Mouse (Mus musculus): ENCODE results near the gene Eif3g. TPM values are rescaled to one million over a fixed set of nuclear protein-coding genes. Genes with fewer than 3 reads are reported as not detected.

Eif3g gene
- 100 to 1,000 TPM; 120 to 127 TPM for total RNA-seq (2021)

DNA sequence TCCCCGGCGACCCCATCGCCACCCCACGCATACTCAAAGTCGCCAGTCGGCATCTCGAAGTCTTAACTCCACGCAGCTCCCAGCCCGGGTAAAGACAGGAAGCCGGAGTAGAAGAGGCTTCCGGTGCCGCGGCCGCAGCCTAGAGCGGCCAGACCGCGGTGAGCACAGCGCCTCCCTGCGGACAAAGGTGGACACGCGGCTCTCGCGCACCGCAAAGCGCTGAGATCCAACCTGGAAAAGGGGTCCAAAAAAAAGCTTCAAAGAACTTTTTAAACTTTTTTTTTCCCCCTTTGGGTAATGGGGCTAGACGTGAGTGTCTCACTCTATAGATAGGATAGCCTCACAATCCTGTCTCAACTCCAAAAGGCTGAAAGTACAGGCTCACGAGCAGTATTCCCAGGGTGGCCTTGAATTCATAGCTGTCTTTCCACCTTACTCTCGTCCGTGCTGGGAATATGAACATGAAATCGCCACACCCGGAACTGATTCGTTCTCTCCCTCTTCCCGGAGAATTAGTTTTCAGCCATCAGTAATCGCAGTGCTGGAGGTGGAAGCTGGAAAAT lies at the start of gene Eif3g:
Gene Eif3g (minus strand): TSS at position 113 of the 563 bp plus-strand sequence.
- intact Hi-C loops (cut with DNase I), result no loop called here
- DNase-seq (ENCODE audit: extremely low spot score in 1 of 2, low spot score in 2 of 2), result peak; percentile 79 to 90

DNA sequence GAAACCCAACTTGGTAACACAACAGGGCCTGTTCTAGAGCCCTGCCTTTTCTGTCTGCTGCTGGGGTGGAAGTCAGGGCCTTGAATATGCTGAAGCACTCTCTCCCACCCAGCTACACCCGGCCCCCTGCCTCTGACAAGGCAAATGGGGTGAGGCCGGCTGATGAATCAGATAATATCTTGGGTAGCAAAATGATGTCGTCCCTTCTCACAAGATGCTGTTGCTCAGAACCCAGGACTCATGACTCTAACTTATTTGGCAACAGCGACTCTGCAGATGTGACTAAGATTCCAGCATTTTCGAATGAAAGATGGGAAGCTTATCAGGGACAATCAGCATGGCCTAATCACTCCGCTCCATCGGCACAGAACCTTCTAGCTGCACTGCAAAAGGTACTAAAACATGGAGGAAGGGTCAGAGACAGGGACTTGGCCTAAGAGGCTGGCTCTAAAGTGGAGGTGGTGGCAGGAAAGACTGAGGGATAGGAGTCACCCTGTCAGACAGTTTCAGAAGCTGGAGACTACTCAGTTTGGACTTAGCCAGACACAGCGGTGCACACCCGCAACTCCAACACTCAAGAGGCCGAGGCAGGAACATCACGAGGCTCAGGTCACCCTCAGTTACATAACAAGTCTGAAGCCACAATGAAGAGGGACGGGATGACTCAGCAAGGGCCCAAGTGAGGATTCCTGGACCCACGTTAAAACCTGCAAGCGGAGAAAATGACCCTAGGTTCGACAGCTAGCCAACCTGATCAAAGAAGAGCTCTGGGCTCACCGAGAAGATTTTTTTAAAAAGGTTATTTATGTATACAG lies 47.9 kb upstream of the Eif3g start:
- DNase-seq (ENCODE audit: extremely low spot score in 1 of 2, low spot score in 2 of 2), result no peak
- intact Hi-C loops (cut with DNase I), result no loop called here

DNA sequence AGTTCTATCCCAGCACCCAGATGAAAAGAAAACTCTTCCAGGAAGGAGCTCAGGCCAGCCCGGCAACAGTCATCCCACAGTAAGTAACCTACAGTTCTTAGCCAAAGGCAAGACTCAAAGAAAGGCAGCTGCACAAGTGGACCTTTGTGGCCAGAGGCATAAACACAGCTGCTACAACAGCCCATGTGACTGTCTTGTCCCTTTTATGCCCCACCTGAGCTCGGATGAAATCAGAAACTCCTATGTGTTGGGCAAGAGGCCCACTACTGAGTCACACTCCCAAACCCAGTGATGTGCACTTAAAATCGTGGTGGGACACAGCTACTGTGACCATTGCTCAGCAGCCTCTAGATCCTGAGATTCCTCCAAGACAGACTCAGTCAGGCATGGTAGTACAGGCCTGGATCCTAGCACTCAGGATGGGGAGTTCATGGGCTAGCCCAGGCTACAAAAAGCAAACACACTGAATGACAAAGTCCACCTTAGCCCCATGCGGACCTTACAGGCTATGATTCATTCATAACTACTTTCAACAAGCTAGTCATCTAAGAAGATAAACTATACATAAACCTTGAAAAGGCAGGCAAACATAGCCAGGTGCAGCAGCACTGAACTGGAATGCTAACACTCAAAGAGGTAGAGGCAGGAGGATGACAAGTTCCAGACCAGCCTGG lies 46.4 kb upstream of the Eif3g start:
- no peak for DNase-seq (ENCODE audit: extremely low spot score in 1 of 2, low spot score in 2 of 2)
- intact Hi-C loops (cut with DNase I), result no loop called here

DNA sequence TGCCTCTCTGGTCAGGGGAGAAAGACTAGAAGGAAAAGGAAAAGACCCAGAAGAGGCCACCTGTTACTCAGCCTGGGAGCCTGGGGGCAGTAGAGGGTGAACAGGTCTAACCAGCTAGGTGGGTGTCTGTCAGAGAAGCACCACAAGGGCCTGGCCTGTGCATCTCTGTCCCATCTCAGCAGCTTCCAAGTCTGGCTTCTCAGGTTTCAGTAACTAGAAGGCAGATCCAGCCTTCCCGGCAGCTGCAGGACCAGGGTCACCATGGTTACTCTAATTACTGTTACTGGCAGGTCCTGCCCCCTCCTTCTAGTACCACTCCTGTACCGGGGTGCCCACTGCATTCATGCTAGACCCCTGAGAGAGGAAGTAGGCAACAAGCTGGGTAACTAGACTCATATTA lies 45.5 kb upstream of the Eif3g start:
- intact Hi-C loops (cut with DNase I), result no loop called here
- DNase-seq (ENCODE audit: extremely low spot score in 1 of 2, low spot score in 2 of 2), result no peak

DNA sequence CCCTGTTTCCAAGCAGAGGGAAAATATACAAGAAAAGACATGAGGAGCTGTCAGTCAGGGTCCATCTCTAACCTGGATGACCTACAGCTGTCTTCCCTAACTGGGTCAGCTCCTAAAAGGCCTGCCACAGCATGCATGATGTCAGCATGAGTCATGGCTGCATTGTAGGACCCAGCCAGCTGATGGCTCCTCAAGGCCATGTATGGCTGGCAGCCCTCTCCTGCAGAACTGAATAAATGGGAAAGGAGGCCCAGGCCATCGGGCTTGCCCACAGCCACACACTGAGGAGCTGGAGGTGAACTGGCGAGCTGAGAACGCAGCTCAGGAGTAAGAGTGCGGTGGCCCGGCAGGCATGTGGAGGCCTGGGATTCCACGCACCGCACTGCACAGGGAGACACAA lies 45.0 kb upstream of the Eif3g start:
- intact Hi-C loops (cut with DNase I), result no loop called here
- no peak for DNase-seq (ENCODE audit: extremely low spot score in 1 of 2, low spot score in 2 of 2)

DNA sequence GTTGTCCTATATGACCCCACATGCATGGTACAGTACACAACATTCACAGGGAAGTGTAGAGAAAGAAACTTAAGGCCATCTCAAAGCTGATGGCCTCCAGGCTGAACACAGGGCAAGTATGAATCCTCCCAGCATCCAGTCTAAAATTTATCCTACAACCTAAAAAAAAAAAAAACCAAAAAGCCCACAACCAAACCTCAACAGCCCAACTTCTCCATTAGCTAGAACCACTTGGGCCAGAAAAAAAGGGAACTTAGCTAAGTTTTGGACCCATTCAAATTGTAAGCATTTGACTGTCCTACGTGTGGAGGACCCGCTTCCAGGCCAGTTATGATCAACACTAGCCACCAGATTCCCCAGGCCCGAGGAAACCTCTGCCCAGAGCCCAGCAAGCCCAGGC lies 24.8 kb upstream of the Eif3g start:
- intact Hi-C loops (cut with DNase I), result no loop called here
- DNase-seq (ENCODE audit: extremely low spot score in 1 of 2, low spot score in 2 of 2), result no peak

DNA sequence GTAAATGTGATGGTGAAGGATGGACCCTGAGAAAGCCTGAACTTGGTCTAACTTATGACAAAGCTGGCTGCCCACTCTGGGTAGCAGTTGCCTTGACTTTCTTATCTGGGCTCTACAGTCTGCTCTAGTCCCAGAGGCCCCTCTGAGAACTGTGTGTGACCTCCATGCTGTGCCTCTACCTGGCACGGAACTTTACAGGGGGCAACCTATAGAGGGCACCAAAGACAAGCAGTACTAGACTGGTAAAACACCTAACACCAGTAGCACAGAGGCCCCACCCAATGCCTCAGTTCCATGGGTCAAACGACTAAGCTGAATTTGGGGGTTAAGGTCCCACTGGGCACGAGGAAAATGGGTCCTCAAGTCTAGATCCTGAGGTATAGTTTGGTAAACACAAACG lies 17.7 kb upstream of the Eif3g start:
- intact Hi-C loops (cut with DNase I), result no loop called here
- DNase-seq (ENCODE audit: extremely low spot score in 1 of 2, low spot score in 2 of 2), result no peak

DNA sequence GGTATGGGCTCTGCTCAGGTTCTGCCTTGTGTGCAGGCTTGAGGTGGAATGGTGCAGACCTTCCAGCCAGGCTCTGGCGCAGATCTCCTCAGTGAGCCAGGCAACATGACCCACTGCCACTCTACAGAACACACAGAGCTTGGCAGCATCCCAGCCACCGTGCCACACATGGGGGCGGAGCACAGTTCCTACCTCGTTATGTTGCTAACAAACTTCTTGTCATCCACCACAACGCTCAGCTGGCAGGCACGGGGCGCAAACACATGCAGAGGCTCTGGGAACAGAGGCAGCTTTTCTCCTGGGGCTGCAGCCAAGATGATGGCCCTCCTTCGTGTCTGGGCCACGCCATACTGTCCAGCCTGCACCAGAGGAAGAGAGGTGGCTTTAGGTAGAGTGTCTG lies 11.5 kb upstream of the Eif3g start:
- no peak for DNase-seq (ENCODE audit: extremely low spot score in 1 of 2, low spot score in 2 of 2)
- intact Hi-C loops (cut with DNase I), result no loop called here

DNA sequence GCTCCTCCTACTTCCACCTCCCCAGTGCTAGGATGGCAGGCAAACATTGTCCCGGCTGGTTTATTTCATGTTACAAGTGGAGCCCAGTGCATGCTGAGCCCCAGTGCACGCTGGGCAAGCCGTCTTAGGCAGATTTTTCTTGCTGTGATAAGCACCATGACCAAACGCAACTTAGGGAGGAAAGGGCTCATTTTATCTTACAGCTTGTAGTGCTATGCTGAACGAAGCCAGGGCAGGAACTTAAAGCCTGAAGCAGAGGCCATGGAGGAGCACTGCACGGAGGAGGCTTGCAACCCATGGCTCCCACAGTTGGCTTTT lies 3.7 kb upstream of the Eif3g start:
- no peak for DNase-seq (ENCODE audit: extremely low spot score in 1 of 2, low spot score in 2 of 2)
- intact Hi-C loops (cut with DNase I), result loop anchor here (5.0 kb wide), 2 partner anchors 100 to 230 kb away; partner anchors contain the start of genes Mrpl4 and Tyk2

DNA sequence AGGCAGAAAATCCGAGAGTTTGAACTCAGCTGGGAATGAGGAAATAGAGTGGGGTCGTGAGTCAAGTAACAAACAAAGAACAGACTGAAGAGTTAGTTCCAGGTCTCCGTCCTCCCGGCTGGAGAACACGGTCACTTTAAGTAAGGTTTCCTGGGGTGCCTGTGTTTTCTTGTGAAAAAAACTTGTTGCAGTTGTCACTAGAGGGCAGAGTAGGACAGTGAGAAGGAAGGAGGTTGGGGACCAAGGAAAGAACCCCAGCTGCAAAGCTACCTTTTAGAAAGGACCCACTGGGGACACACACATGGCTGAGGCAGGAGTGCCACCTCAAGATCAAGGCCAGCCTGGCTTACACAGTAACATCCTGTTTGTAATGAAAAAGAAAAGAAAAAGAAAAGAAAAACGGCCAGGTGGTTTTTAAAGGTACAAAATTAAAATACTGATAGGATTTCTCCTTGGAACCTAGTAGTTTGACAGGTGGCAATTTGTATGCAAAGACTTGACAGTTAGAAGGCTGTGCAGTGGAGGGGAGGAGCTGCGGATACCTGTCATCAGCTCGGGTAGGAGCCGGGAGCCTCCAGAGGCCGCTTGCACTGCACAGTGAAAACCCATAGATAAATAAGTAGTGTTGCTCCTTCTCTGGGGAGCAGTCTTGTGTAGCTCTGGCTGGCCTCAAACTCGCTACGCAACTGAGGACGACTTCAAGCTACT lies 3.2 kb upstream of the Eif3g start:
- intact Hi-C loops (cut with DNase I), result loop anchor here (5.0 kb wide), 2 partner anchors 101 to 231 kb away; partner anchors contain the start of genes Mrpl4 and Tyk2
- no peak for DNase-seq (ENCODE audit: extremely low spot score in 1 of 2, low spot score in 2 of 2)

DNA sequence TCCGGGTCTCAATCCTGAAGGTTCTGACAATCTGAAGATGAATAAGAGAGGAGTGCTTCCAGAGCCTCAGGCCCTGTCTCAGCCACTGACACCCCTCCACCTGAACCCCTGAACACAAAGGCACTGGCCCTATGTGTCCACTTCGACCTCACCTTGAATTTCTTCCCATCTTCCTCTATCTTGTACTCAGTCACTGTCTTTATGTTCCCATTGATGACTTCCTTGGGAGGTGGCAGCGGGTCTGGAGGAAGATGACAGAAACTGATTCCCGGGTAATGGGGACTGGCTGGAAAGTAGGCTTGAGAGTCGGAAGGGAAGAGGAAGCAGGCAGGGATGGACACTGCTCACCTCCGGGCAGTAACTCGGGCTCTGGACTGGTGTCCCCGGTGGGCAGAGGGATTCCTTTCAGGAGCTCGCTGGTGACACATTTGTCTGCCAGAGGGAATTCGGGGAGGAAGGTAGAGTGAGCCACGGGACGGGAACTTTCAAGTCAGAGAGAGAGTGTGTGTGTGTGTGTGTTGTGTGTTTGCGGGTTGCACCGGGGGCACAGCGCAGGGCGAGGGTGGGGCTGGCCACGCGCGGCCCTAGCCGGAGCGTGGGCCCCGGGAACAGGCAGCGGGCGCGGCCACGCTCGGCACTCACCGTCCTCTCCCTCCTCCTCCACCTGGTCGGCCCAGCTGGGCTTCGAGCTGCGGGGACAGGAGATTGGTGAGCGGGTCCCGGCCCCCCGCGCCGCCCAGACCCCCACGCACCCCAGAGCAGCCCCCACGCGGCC lies 500 bp downstream of the Eif3g start:
- no peak for DNase-seq (ENCODE audit: extremely low spot score in 1 of 2, low spot score in 2 of 2)
- intact Hi-C loops (cut with DNase I), result no loop called here

DNA sequence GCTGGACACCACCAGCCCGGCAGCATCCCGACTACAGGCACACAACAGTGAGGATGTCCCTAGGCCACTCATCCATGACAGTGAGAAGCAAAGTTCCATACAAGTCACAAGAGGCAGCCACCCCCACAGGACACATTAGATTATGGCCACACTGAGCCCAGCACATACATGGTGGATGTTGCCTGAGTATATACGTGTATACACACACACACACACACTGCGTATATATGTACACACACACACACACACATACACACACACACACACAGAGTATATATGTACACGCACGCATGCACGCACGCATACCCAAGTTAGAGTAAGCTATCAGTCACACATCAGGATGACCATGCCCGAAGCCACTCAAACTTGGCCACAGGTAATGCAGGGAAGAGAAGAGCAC lies 3.0 kb downstream of the Eif3g start:
- no peak for DNase-seq (ENCODE audit: extremely low spot score in 1 of 2, low spot score in 2 of 2)
- intact Hi-C loops (cut with DNase I), result no loop called here

DNA sequence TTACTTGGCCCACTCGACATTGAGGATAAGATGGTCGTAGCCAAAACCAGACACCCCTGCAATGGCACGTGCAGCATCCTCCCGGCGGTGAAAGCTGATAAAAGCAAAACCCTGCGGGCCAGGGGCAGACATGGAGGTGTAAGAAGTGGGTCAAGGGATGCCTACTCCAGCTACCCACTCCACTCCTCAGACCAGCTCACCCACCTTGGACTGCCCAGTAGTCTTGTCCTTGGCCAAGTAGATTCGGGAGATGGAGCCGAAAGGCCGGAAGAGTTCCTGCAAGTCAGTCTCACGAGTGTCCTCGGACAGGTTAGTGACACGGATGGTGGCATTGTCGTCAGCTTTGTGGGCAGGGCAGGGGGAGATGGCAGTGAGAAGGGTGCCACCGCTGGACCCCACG lies 3.8 kb downstream of the Eif3g start:
- intact Hi-C loops (cut with DNase I), result no loop called here
- no peak for DNase-seq (ENCODE audit: extremely low spot score in 1 of 2, low spot score in 2 of 2)

DNA sequence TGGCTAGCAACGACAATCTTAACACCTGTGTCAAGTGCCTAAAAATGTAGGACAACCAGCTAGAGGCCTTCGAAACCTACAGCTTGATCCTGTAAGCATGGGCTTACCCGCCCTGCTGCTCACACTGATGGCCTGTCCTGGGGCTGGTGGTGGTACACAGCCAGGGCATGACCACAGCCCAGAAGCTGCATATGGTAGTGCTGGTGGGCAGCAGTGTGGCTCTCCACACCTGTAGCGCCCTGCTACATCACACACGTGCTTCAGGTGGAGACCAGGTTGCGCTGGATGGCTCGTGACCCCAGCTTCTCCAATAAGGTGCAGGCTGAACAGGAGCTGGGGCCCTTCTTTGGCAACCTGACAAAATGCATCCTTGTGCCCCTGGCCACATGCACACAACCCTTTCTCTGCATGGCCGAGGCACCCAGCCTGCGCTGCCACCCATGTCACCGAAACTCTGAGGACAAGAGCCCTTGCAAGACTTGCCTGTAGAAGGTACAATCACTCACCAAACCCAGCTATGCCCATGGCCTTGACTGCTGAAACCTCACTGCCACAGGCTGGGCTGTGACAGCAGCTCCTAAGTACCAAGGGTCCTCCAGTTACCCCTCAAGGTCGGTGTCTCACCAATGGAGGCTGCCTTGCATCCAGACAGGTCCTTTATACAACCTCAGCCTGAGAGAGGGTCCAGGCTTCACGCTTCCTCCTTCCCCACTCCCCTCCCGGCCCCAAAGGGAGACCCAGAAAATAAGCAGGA lies 4.7 kb downstream of the Eif3g start:
- DNase-seq (ENCODE audit: extremely low spot score in 1 of 2, low spot score in 2 of 2), result no peak
- intact Hi-C loops (cut with DNase I), result no loop called here

DNA sequence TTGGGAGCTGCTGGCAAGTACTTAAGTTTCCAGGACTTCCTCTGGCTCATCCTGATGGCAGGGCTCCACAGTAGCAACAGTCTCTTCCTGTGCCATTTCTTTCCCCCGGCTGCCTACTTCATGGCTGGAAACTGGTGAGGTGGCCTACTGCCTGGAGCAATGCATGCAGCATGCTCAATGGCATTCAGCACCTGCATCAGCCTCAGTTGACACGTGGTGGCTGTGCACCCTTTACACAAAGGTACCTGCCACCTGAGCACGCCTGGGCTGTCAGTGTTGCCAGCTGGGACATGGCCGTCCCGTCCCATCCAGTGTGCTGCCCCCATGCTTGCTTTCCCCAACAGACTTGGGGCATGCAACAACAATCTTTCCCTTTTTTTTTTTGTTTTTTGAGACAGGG lies 5.4 kb downstream of the Eif3g start:
- DNase-seq (ENCODE audit: extremely low spot score in 1 of 2, low spot score in 2 of 2), result no peak
- intact Hi-C loops (cut with DNase I), result no loop called here

DNA sequence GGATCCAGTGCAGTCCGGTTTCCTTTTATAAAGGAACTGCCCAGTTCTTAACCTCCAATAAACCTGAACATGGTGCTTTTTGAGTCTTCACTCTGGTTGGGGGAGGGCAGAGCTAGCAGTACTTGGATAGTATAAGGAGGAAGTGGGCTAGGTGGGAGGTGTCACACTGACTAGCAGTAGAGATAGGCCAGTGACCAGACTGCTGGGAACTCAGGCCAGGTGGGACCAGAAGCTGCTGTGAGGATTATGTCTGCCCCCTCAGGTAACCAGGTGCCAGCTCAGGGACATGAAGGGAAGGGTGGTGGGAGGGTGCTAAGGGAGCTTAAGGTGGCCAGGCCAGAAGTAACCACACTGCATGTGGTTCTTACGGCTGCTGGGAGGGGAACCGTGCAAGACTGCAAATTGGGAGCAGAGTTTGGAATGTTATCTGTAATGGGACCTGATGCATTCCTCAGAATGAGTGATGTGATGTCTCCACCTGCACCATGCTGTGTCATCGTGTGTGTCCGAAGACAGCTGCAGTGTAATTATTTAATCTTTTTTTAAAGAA lies 6.2 kb downstream of the Eif3g start:
- no peak for DNase-seq (ENCODE audit: extremely low spot score in 1 of 2, low spot score in 2 of 2)
- intact Hi-C loops (cut with DNase I), result no loop called here

DNA sequence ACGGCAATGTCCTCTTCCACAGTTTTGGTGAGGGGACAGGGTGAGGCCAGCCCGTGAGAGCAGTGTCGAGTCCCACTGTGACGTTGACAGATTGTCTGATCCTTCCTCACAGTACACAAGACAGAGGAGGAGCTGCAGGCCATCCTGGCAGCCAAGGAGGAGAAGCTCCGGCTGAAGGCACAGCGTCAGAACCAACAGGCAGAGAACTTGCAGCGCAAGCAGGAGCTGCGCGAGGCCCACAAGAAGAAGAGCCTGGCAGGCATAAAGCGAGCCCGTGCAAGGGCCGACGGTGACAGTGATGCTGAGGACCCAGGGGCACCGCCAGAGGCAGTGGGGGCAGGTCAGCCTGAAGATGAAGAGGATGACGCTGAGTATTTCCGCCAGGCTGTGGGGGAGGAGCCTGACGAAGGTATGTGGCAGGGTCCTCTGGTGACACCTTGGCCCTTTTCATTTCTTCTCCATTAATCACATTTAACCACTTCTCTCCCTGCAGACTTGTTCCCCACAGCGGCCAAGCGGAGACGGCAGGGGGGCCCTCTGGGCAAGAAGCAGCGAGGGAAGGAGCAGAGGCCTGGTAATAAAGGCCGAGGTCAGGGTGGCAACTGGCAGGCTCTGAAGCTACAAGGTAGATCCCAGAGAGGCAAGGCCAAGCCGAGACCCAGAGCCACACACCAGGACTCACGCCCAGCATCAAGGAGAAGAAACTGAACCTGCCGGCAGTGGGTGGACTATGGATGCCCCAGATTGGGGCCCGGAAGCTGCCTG lies 6.9 kb downstream of the Eif3g start:
- no peak for DNase-seq (ENCODE audit: extremely low spot score in 1 of 2, low spot score in 2 of 2)
- intact Hi-C loops (cut with DNase I), result no loop called here

All from left cerebral cortex, postnatal 10 days (tissue).